Mouse (Mus musculus): Measurements from ENCODE around the gene Tpgs1.
A peak's percentile ranks its signal among the peaks of the same experiment; 100 is the strongest.

Tpgs1 gene

GRCm38 (mm10) chr10:79712499-79713126 is 43.4 kb downstream of the Tpgs1 start:
- peak; percentile 85 for DNase-seq (ENCODE audit: low read depth, low spot score)

- DNase-seq (ENCODE audit: low read depth, low spot score), result no peak
Measured at GRCm38 (mm10) chr10:79713163-79713562, 44.0 kb downstream of the Tpgs1 start.

GRCm38 (mm10) chr10:79714996-79715395 is 45.8 kb downstream of the Tpgs1 start:
- no peak for DNase-seq (ENCODE audit: low read depth, low spot score)

GRCm38 (mm10) chr10:79716254-79716987 is 47.3 kb downstream of the Tpgs1 start, which contains the start of gene Hcn2:
Hcn2 (plus strand) TSS chr10:79716634.
- DNase-seq (ENCODE audit: low read depth, low spot score), result no peak

GRCm38 (mm10) chr10:79716988-79717355 is 47.8 kb downstream of the Tpgs1 start:
- peak; percentile 41 for DNase-seq (ENCODE audit: low read depth, low spot score)

- peak; percentile 75 for DNase-seq (ENCODE audit: low read depth, low spot score)
Measured at GRCm38 (mm10) chr10:79717640-79718357, 48.6 kb downstream of the Tpgs1 start.

GRCm38 (mm10) chr10:79721089-79721488 is 51.9 kb downstream of the Tpgs1 start:
- no peak for DNase-seq (ENCODE audit: low read depth, low spot score)

- DNase-seq (ENCODE audit: low read depth, low spot score), result no peak
Measured at GRCm38 (mm10) chr10:79723047-79723446, 53.9 kb downstream of the Tpgs1 start.

- DNase-seq (ENCODE audit: low read depth, low spot score), result no peak
Measured at GRCm38 (mm10) chr10:79723692-79724091, 54.5 kb downstream of the Tpgs1 start.

Data from CD4-positive, CD25-positive, alpha-beta regulatory T cell, adult 2 months (primary cell).